Mouse (Mus musculus) heart, adult 18-20 months (tissue): ENCODE data around the gene Avpr1b. TPM values are rescaled to one million over a fixed set of nuclear protein-coding genes. Genes with fewer than 3 reads are reported as not detected.

ENCODE experiments used
- total RNA-seq, 2 experiments: library from RNA; stranded (reverse); gene quantifications; 2 replicates each; pipeline ENCODE4 v1.2.3; 2021

The Avpr1b gene
- total RNA-seq, 2 experiments from 2014 or later: not detected

Other genes with a start within 250 kb of the Avpr1b start
- gene Srgap2, start 71.9 kb upstream of the Avpr1b start, total RNA-seq: 10 to 100 TPM; 19.5 TPM
- gene Fam72a, start 71.3 kb upstream of the Avpr1b start, total RNA-seq: under 1 TPM; 0.87 to 0.89 TPM
- 1 to 10 TPM in 1 of 2 experiments, under 1 TPM in 1; 0.52 to 2.5 TPM for gene Ctse, start 39.1 kb downstream of the Avpr1b start, total RNA-seq
- 1 to 10 TPM; 2.9 to 3.4 TPM for gene Rab7b, start 89.5 kb downstream of the Avpr1b start, total RNA-seq
- gene Slc26a9, start 144.8 kb downstream of the Avpr1b start, total RNA-seq: under 1 TPM in 1 of 2 experiments, not detected in 1; 0.15 TPM
- gene Pm20d1, start 198.1 kb downstream of the Avpr1b start, total RNA-seq: 1 to 10 TPM; 7.4 to 9.1 TPM
- 10 to 100 TPM; 38.8 to 51.8 TPM for gene Slc41a1, start 228.3 kb downstream of the Avpr1b start, total RNA-seq